Mouse (Mus musculus) Muller cell, postnatal 12 days (primary cell): ENCODE data around the gene Fxr2.
A peak's percentile ranks its signal among the peaks of the same experiment; 100 is the strongest.
"Not testable (repeated sequence)": the region's sequence is repeated elsewhere in the genome, so short reads cannot be mapped to it uniquely, and the experiment has no call there.

Source experiments
- DNase-seq: peaks from one replicate; pipeline ENCODE4 v3.0.0-alpha.2; 2015; ENCODE audit errors: inconsistent ontology term

Fxr2 gene

GRCm38 (mm10) chr11:69610899-69611298, 21.9 kb upstream of the Fxr2 start:
- DNase-seq, result no peak

GRCm38 (mm10) chr11:69613553-69614256, 19.1 kb upstream of the Fxr2 start:
- DNase-seq, result peak; percentile 74

- DNase-seq, result not testable (repeated sequence)
These were observed 18.6 kb upstream of the Fxr2 start for GRCm38 (mm10) chr11:69614257-69614588.

- DNase-seq, result no peak
These were observed 16.0 kb upstream of the Fxr2 start for GRCm38 (mm10) chr11:69616781-69617180.

GRCm38 (mm10) chr11:69617805-69618204, 15.0 kb upstream of the Fxr2 start, which contains the start of gene Shbg:
Shbg (minus strand) TSS chr11:69617905.
- DNase-seq, result no peak

GRCm38 (mm10) chr11:69620394-69621081, 12.3 kb upstream of the Fxr2 start:
- no peak for DNase-seq

- peak; percentile 87 for DNase-seq
These were observed 11.1 kb upstream of the Fxr2 start, which contains the start of gene Sat2 for GRCm38 (mm10) chr11:69621571-69622268. Sat2 (plus strand) TSS chr11:69622024.

GRCm38 (mm10) chr11:69622406-69622805, 10.4 kb upstream of the Fxr2 start:
- no peak for DNase-seq

GRCm38 (mm10) chr11:69623006-69623405, 9.8 kb upstream of the Fxr2 start:
- no peak for DNase-seq

- not testable (repeated sequence) for DNase-seq
These were observed 8.5 kb upstream of the Fxr2 start for GRCm38 (mm10) chr11:69624339-69624738.

GRCm38 (mm10) chr11:69628286-69628685, 4.5 kb upstream of the Fxr2 start:
- DNase-seq, result peak; percentile 70

GRCm38 (mm10) chr11:69629802-69630201, 3.0 kb upstream of the Fxr2 start:
- no peak for DNase-seq

- DNase-seq, result no peak
These were observed 507 bp downstream of the Fxr2 start for GRCm38 (mm10) chr11:69633128-69633866.

GRCm38 (mm10) chr11:69635471-69635870, 2.7 kb downstream of the Fxr2 start:
- DNase-seq, result no peak

- DNase-seq, result no peak
These were observed 13.1 kb downstream of the Fxr2 start for GRCm38 (mm10) chr11:69645860-69646259.

- DNase-seq, result no peak
These were observed 20.6 kb downstream of the Fxr2 start for GRCm38 (mm10) chr11:69653399-69653798.

- DNase-seq, result no peak
These were observed 22.0 kb downstream of the Fxr2 start for GRCm38 (mm10) chr11:69654760-69655159.

GRCm38 (mm10) chr11:69655264-69656064, 22.7 kb downstream of the Fxr2 start, which contains the start of gene Sox15:
Sox15 (plus strand) TSS chr11:69655314.
- peak; percentile 60 for DNase-seq

- no peak for DNase-seq
These were observed 23.3 kb downstream of the Fxr2 start for GRCm38 (mm10) chr11:69656065-69656455.

GRCm38 (mm10) chr11:69656617-69657461, 24.0 kb downstream of the Fxr2 start:
- DNase-seq, result no peak
